Mouse (Mus musculus) embryo, embryonic 11.5 days (tissue): ENCODE results near the gene Slc44a5.

Experiments
- DNase-seq: peaks from one replicate; pipeline ENCODE4 v3.0.0-alpha.2; 2012; ENCODE audit warnings: low read depth, low spot score

Slc44a5 gene

GRCm38 (mm10) chr3:154171881-154172592 is 198.8 kb downstream of the Slc44a5 start:
- no peak for DNase-seq

- DNase-seq = no peak
Observed at GRCm38 (mm10) chr3:154172593-154172965, 199.3 kb downstream of the Slc44a5 start.

GRCm38 (mm10) chr3:154173556-154173955 is 200.3 kb downstream of the Slc44a5 start:
- DNase-seq = no peak

GRCm38 (mm10) chr3:154174031-154174430 is 200.8 kb downstream of the Slc44a5 start:
- DNase-seq = no peak

GRCm38 (mm10) chr3:154174766-154175165 is 201.5 kb downstream of the Slc44a5 start:
- no peak for DNase-seq

GRCm38 (mm10) chr3:154177665-154178305 is 204.5 kb downstream of the Slc44a5 start:
- DNase-seq = no peak

- no peak for DNase-seq
Observed at GRCm38 (mm10) chr3:154179423-154179920, 206.2 kb downstream of the Slc44a5 start.

GRCm38 (mm10) chr3:154182987-154183386 is 209.8 kb downstream of the Slc44a5 start:
- no peak for DNase-seq

GRCm38 (mm10) chr3:154183957-154184356 is 210.7 kb downstream of the Slc44a5 start:
- no peak for DNase-seq

GRCm38 (mm10) chr3:154188668-154189067 is 215.4 kb downstream of the Slc44a5 start:
- no peak for DNase-seq

- DNase-seq = no peak
Observed at GRCm38 (mm10) chr3:154192328-154193030, 219.2 kb downstream of the Slc44a5 start.

GRCm38 (mm10) chr3:154193189-154193840 is 220.1 kb downstream of the Slc44a5 start:
- no peak for DNase-seq

GRCm38 (mm10) chr3:154200422-154200828 is 227.2 kb downstream of the Slc44a5 start:
- no peak for DNase-seq

- no peak for DNase-seq
Observed at GRCm38 (mm10) chr3:154201796-154202195, 228.6 kb downstream of the Slc44a5 start.

- no peak for DNase-seq
Observed at GRCm38 (mm10) chr3:154202383-154202782, 229.1 kb downstream of the Slc44a5 start.

- no peak for DNase-seq
Observed at GRCm38 (mm10) chr3:154208479-154208878, 235.2 kb downstream of the Slc44a5 start.

GRCm38 (mm10) chr3:154209201-154209754 is 236.0 kb downstream of the Slc44a5 start:
- no peak for DNase-seq

GRCm38 (mm10) chr3:154209776-154210430 is 236.7 kb downstream of the Slc44a5 start:
- DNase-seq = no peak

GRCm38 (mm10) chr3:154210431-154211055 is 237.3 kb downstream of the Slc44a5 start:
- no peak for DNase-seq

- no peak for DNase-seq
Observed at GRCm38 (mm10) chr3:154212551-154212950, 239.3 kb downstream of the Slc44a5 start.

- no peak for DNase-seq
Observed at GRCm38 (mm10) chr3:154215309-154215708, 242.1 kb downstream of the Slc44a5 start.
